Mouse (Mus musculus) heart, embryonic 14.5 days (tissue): ENCODE results near the gene Cdkl5. TPM values are rescaled to one million over a fixed set of nuclear protein-coding genes. Genes with fewer than 3 reads are reported as not detected.

Source experiments
- ATAC-seq: fragments of 200-750 bp; cut with Nextera tagmentation; 2 replicates; pipeline ENCODE4 v1.8.0; 2017; ENCODE audit warnings: low read depth, moderate TSS enrichment; ENCODE audit not compliant: insufficient number of reproducible peaks, insufficient read depth, low FRiP score
- H3K27ac ChIP-seq, 2 experiments: fragments of 200-500 bp in 1 of 2; fragments of 300-500 bp in 1 of 2; sonication (generic) in 1 of 2; replicated peaks in 1 of 2; 2 replicates each; pipeline ENCODE4 v1.5.1; 2012 to 2014; ENCODE audit warnings: low read depth in 2 of 2, low read length in 2 of 2, control low read depth in 1 of 2, mild to moderate bottlenecking in 1 of 2, mixed read lengths in 1 of 2; ENCODE audit not compliant: control insufficient read depth in 1 of 2, insufficient read depth in 1 of 2
- H3K27me3 ChIP-seq: fragments of 300-500 bp; sonication (generic); 2 replicates; pipeline ENCODE4 v1.6.1; 2014; ENCODE audit warnings: mild to moderate bottlenecking, low read length, control low read depth; ENCODE audit not compliant: control insufficient read depth, insufficient read depth
- H3K36me3 ChIP-seq: fragments of 300-500 bp; sonication (generic); 2 replicates; pipeline ENCODE4 v1.6.1; 2014; ENCODE audit warnings: mild to moderate bottlenecking, control low read depth, low read length, mixed read lengths; ENCODE audit not compliant: control insufficient read depth, insufficient read depth
- H3K4me1 ChIP-seq, 2 experiments: fragments of 200-500 bp in 1 of 2; fragments of 300-500 bp in 1 of 2; sonication (generic) in 1 of 2; 2 replicates each; pipeline ENCODE4 v1.6.1; 2012 to 2014; ENCODE audit warnings: low read length in 2 of 2, control low read depth in 1 of 2, mixed read lengths in 1 of 2; ENCODE audit not compliant: control insufficient read depth in 2 of 2, insufficient read depth in 2 of 2
- H3K4me2 ChIP-seq: fragments of 300-500 bp; sonication (generic); 2 replicates; pipeline ENCODE4 v1.6.1; 2014; ENCODE audit warnings: mild to moderate bottlenecking, low read length
- H3K4me3 ChIP-seq, 2 experiments: fragments of 200-500 bp in 1 of 2; fragments of 300-500 bp in 1 of 2; sonication (generic) in 1 of 2; 2 replicates each; pipeline ENCODE4 v1.5.1; 2012 to 2014; ENCODE audit warnings: low read length in 2 of 2, mild to moderate bottlenecking in 2 of 2, control low read depth in 1 of 2, low read depth in 1 of 2, moderate library complexity in 1 of 2; ENCODE audit not compliant: control insufficient read depth in 1 of 2, insufficient read depth in 1 of 2
- H3K9ac ChIP-seq: fragments of 300-500 bp; sonication (generic); 2 replicates; pipeline ENCODE4 v1.6.1; 2014; ENCODE audit warnings: mild to moderate bottlenecking, low read length
- H3K9me3 ChIP-seq: fragments of 300-500 bp; sonication (generic); 2 replicates; pipeline ENCODE4 v1.6.1; 2016; ENCODE audit warnings: low read length, control low read depth; ENCODE audit not compliant: control insufficient read depth
- WGBS: fragments of 180-500 bp; shearing (Covaris S2); extraction: QIAGEN DNeasy Blood & Tissue Kit; methylation state at CpG from one replicate; pipeline ENCODE4 v1.1.7; 2014; 5-methylcytosine and 5-hydroxymethylcytosine counted together
- polyA plus RNA-seq: library from polyadenylated mRNA; unstranded; fragments of >200 nt; fragmentation: Nextera tagmentation; extraction: Ambion mirVana; gene quantifications from 2 replicates; pipeline ENCODE4 v1.2.1, GENCODE M21; 2014

Cdkl5 gene
- polyA plus RNA-seq, 1 experiment from 2014 or later: 2.8 TPM

DNA sequence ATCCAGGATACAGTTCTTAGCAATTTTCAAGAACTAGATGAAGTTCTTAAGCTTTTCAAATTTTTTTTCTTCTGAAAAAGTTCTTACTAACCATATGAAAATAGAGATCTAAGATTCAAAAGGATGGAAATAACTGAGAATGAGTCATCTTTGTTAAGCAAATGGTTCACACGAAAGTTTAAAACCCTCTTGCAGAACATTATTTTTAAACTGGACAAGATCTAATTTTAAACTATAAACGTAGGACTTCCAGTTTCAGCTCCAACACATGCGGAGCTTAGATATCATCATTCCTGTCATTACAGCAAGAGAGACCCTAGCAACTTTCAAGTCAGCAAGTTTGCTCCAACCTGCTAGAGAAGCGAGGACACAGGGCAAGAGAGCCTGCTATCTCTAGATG lies 88.0 kb downstream of the Cdkl5 start:
- no peak overlapping the region for H3K9ac ChIP-seq
- no peak overlapping the region for H3K4me2 ChIP-seq
- WGBS: 46% methylated on average over 4 of the region's 4 CpGs
- no peak for ATAC-seq
- no peaks in the 10 kb centered on the region for H3K27me3 ChIP-seq
- no peak overlapping the region for H3K4me3 ChIP-seq
- no peak overlapping the region for H3K27ac ChIP-seq
- H3K36me3 ChIP-seq: no peaks in the 10 kb centered on the region
- no peaks in the 10 kb centered on the region for H3K9me3 ChIP-seq
- no peaks in the 10 kb centered on the region; a peak in 1 of 4 replicates for H3K4me1 ChIP-seq

DNA sequence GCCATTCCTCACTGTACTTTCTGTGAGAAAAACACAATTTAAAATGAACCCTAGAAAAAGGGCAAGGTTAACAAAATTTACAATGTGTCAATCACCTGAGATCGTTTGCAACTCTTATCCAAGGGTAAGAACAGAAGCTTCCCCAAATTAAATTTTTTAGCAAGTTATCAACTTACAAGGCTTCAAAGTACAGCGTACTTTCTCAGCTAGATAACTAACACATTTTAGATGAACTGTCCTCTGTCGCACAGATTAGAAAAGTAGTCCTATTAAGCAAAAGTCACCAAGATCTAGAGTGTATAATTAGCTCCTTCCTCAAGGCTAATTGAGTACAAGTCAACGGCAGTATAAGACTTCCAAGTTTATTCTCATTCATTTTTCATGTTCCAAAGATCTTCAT lies 88.6 kb downstream of the Cdkl5 start:
- Histone ChIP-seq H3K4me2 (no peak overlapping the region), H3K4me3 (no peak overlapping the region), H3K9ac (no peak overlapping the region), H3K36me3 (no peaks in the 10 kb centered on the region), H3K27ac (no peak overlapping the region), H3K9me3 (no peaks in the 10 kb centered on the region), H3K4me1 (no peaks in the 10 kb centered on the region; a peak in 1 of 4 replicates), H3K27me3 (no peaks in the 10 kb centered on the region)
- WGBS: 70% methylated on average over 4 of the region's 4 CpGs
- ATAC-seq: no peak

DNA sequence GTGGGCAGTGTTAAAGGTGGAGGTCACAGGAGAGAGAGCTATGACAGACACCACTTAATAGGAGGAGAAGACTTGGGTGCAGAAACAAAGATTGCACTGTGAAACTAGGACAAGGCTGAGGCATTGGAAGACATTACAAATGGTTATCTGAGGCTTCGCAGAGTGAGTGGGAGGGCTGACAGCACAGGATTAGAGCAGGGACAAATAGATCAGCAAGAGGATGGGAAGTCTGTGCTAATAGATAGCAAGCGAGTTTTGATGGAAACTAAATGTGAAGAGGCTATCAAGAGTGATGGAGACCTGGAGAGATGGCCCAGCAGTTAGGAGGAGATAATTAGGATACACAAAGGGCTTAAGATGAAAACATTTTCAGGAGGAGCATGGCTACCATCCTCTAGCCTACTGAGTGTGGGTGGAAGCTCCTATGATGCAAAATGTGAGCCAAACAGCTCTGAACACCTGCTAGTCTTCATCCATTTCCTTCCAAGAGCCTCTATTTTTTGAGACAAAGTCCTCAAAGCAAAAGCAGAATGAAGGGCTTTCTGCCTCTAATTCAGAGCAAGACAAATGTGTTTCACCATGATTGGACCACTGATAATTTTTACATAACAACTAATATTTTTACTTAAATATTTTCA lies 89.3 kb downstream of the Cdkl5 start:
- Histone ChIP-seq H3K9me3 (no peaks in the 10 kb centered on the region), H3K27me3 (no peaks in the 10 kb centered on the region), H3K4me1 (no peaks in the 10 kb centered on the region; a peak in 1 of 4 replicates), H3K4me3 (no peak overlapping the region), H3K4me2 (no peak overlapping the region), H3K27ac (no peak overlapping the region), H3K36me3 (no peaks in the 10 kb centered on the region), H3K9ac (no peak overlapping the region)
- ATAC-seq: no peak
- WGBS: 49% methylated on average over 2 of the region's 2 CpGs

DNA sequence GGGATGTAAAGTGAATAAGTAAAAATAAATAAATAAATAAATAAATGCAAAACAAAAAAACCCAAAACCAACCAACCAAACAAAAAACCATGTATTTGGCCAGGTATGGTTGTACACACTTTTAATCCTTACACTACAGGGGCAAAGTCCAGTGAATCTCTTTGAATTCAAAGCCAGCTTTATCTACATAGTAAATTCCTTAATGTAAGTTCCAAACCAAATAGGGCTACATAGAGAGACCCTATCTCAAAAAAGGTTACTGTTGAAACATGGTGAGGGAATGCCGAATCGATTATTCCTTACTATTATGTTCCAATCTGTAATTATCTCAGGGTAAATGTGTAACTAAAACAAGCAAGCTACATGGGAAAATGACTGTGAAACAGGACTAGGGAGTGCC lies 93.4 kb downstream of the Cdkl5 start:
- H3K9me3 ChIP-seq: no peaks in the 10 kb centered on the region
- no peak overlapping the region for H3K9ac ChIP-seq
- H3K4me1 ChIP-seq: no peaks in the 10 kb centered on the region
- H3K36me3 ChIP-seq: no peaks in the 10 kb centered on the region
- no peak overlapping the region for H3K27ac ChIP-seq
- no peak overlapping the region for H3K4me3 ChIP-seq
- H3K27me3 ChIP-seq: no peaks in the 10 kb centered on the region
- ATAC-seq: no peak
- WGBS: 76% methylated on average over 2 of the region's 2 CpGs
- no peak overlapping the region for H3K4me2 ChIP-seq

DNA sequence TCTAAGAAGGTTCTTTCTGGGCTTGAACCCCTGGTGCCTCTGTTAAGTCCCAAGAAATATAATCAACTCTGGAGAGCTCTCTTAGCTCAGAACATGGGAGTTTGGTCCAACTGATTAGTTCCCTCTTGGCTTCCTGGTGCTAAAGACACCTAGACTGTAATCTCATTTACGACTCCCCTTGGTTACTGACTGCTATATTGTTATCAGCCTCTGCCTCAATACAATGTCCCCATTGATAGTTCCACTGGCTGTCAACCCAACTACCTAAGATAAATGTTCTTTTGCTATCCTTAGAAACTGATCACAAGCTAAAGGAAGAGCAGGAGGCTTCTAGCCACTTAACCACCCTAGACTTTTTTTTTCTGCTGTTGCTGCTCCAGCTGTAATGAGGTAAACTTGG lies 102.4 kb downstream of the Cdkl5 start:
- H3K4me3 ChIP-seq: no peak overlapping the region
- no peaks in the 10 kb centered on the region for H3K9me3 ChIP-seq
- H3K27ac ChIP-seq: no peak overlapping the region
- H3K4me2 ChIP-seq: no peak overlapping the region
- no peaks in the 10 kb centered on the region for H3K27me3 ChIP-seq
- ATAC-seq: no peak
- no peaks in the 10 kb centered on the region for H3K36me3 ChIP-seq
- no peak overlapping the region for H3K9ac ChIP-seq
- 35% methylated on average over 1 of the region's 1 CpGs for WGBS
- no peaks in the 10 kb centered on the region for H3K4me1 ChIP-seq

DNA sequence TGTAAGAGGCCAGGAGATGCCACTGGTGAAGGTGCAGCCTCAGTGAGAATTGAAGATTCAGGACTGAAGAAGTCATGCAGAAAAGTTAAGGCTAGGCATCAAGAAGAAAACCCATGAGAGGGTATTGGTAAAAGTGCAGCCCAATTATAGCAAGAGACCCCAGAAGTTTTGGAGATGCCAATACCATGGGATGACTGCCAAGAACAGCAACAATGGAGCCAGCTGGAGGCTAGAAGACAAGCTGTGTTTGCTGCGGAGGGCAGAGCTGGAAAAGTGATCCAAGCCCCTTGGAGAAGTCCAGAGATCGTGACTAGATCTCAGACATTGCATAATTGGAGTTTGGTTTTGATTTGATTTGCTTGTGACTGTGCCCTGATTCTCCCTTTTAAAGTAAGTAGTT lies 108.2 kb downstream of the Cdkl5 start:
- Histone ChIP-seq H3K36me3 (no peaks in the 10 kb centered on the region), H3K9ac (no peak overlapping the region), H3K27me3 (no peaks in the 10 kb centered on the region), H3K4me2 (no peak overlapping the region), H3K4me3 (no peak overlapping the region), H3K9me3 (no peaks in the 10 kb centered on the region), H3K4me1 (no peaks in the 10 kb centered on the region), H3K27ac (no peak overlapping the region)
- ATAC-seq: no peak
- WGBS: 73% methylated on average over 2 of the region's 2 CpGs

DNA sequence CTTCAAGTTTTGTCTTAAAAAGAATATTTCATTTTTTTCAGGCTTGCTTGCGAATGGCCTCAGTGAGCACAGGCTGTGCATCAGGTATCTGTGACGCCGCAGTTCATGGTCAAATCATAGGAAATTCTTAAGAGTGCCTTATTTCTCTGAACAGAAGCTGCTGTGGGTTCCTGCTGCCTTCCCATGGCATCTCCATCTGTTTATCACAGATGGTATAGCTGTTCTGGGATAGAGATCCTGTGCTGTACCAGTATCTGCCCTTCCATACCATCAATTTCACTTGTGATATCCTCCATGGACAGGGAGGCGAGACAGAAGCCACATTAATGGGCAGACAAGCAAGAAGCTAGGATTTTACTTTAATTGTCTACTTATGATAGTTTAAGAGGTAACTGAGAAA lies 127.9 kb downstream of the Cdkl5 start:
- no peak for ATAC-seq
- Histone ChIP-seq H3K27me3 (no peaks in the 10 kb centered on the region), H3K4me3 (no peak overlapping the region), H3K4me2 (no peak overlapping the region), H3K36me3 (no peaks in the 10 kb centered on the region), H3K4me1 (no peaks in the 10 kb centered on the region), H3K27ac (no peak overlapping the region), H3K9me3 (no peaks in the 10 kb centered on the region), H3K9ac (no peak overlapping the region)
- WGBS: 87% methylated on average over 4 of the region's 4 CpGs

DNA sequence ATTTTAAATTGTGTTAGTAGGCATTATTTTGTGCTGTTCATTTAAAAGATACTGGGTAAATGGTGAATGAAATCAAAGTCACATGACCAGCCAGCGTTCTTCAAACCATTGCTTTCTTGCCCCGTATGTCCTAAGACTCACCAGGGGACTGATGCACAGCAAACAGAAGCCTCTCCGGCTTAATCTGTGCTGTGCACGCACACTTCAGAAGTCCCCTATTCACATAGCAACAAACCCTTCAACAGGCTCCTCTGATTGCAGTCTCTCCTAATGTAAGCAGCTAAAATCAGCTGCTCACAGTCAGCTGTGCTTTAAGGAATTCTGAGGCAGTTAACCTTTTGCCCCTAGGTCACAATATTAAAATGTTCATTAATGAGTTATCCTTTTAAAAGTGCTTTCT lies 129.5 kb downstream of the Cdkl5 start:
- Histone ChIP-seq H3K9ac (no peak overlapping the region), H3K4me3 (no peak overlapping the region), H3K4me1 (no peaks in the 10 kb centered on the region), H3K27ac (no peak overlapping the region), H3K27me3 (no peaks in the 10 kb centered on the region), H3K4me2 (no peak overlapping the region), H3K9me3 (no peaks in the 10 kb centered on the region), H3K36me3 (no peaks in the 10 kb centered on the region)
- no peak for ATAC-seq
- whole genome bisulfite sequencing: 82% methylated on average over 4 of the region's 4 CpGs
